Mouse (Mus musculus): ENCODE measurements around the gene Timp4. TPM values are rescaled to one million over a fixed set of nuclear protein-coding genes. Genes with fewer than 3 reads are reported as not detected.

Gene Timp4
- polyA plus RNA-seq (2015; fragmentation: Nextera tagmentation; extraction: Ambion mirVana): 0.33 and 0.55 TPM in 2 replicates

- no peaks in the 10 kb centered on the region for H3K27me3 ChIP-seq (replicated peaks; ENCODE audit: control insufficient read depth, insufficient read depth, low read length)
- no peak within 1 kb of the TSS for H3K27ac ChIP-seq (ENCODE audit: low read length)
- H3K4me2 ChIP-seq (ENCODE audit: low read depth, low read length): peak within 1 kb of the TSS; percentile 55
- H3K36me3 ChIP-seq (ENCODE audit: control insufficient read depth, insufficient read depth, low read length): no peaks in the 10 kb centered on the region
- H3K9ac ChIP-seq (ENCODE audit: low read depth, low read length): peak within 1 kb of the TSS; percentile 53
- no peak for ATAC-seq
- WGBS: 40% methylated on average over 7 of the region's 10 CpGs
- peak within 1 kb of the TSS; percentile 27 for H3K4me3 ChIP-seq (ENCODE audit: low read length)
- H3K9me3 ChIP-seq (ENCODE audit: control insufficient read depth, low read length): no peaks in the 10 kb centered on the region
- H3K4me1 ChIP-seq (ENCODE audit: control insufficient read depth, insufficient read depth, low read length): peaks cover 11% of the 10 kb centered on the region
Observed at GRCm38 (mm10) chr6:115252099-115252873, at the start of gene Timp4. TSS of gene Timp4 (minus strand) at chr6:115252205.

GRCm38 (mm10) chr6:115293877-115294276 lies 41.9 kb upstream of the Timp4 start:
- Histone ChIP-seq H3K27me3 (replicated peaks; ENCODE audit: control insufficient read depth, insufficient read depth, low read length) (no peaks in the 10 kb centered on the region), H3K9ac (ENCODE audit: low read depth, low read length) (no peak overlapping the region), H3K4me2 (ENCODE audit: low read depth, low read length) (no peak overlapping the region), H3K9me3 (ENCODE audit: control insufficient read depth, low read length) (no peaks in the 10 kb centered on the region), H3K4me1 (ENCODE audit: control insufficient read depth, insufficient read depth, low read length) (no peaks in the 10 kb centered on the region), H3K36me3 (ENCODE audit: control insufficient read depth, insufficient read depth, low read length) (no peaks in the 10 kb centered on the region), H3K4me3 (ENCODE audit: low read length) (no peak overlapping the region), H3K27ac (ENCODE audit: low read length) (no peak overlapping the region)
- 83% methylated on average over 2 of the region's 2 CpGs for WGBS
- no peak for ATAC-seq

GRCm38 (mm10) chr6:115292621-115293020 lies 40.6 kb upstream of the Timp4 start:
- H3K27ac ChIP-seq (ENCODE audit: low read length): no peak overlapping the region
- H3K36me3 ChIP-seq (ENCODE audit: control insufficient read depth, insufficient read depth, low read length): no peaks in the 10 kb centered on the region
- no peak overlapping the region for H3K4me2 ChIP-seq (ENCODE audit: low read depth, low read length)
- H3K9ac ChIP-seq (ENCODE audit: low read depth, low read length): no peak overlapping the region
- no peaks in the 10 kb centered on the region for H3K27me3 ChIP-seq (replicated peaks; ENCODE audit: control insufficient read depth, insufficient read depth, low read length)
- ATAC-seq: no peak
- H3K9me3 ChIP-seq (ENCODE audit: control insufficient read depth, low read length): no peaks in the 10 kb centered on the region
- no peak overlapping the region for H3K4me3 ChIP-seq (ENCODE audit: low read length)
- 57% methylated on average over 6 of the region's 6 CpGs for WGBS
- no peaks in the 10 kb centered on the region for H3K4me1 ChIP-seq (ENCODE audit: control insufficient read depth, insufficient read depth, low read length)

- WGBS: 88% methylated on average over 6 of the region's 6 CpGs
Observed at GRCm38 (mm10) chr6:115291823-115292222, 39.8 kb upstream of the Timp4 start.

GRCm38 (mm10) chr6:115291068-115291467 lies 39.1 kb upstream of the Timp4 start:
- no peak overlapping the region for H3K27ac ChIP-seq (ENCODE audit: low read length)
- ATAC-seq: no peak
- H3K4me3 ChIP-seq (ENCODE audit: low read length): no peak overlapping the region
- H3K4me1 ChIP-seq (ENCODE audit: control insufficient read depth, insufficient read depth, low read length): no peaks in the 10 kb centered on the region
- no peaks in the 10 kb centered on the region for H3K9me3 ChIP-seq (ENCODE audit: control insufficient read depth, low read length)
- H3K36me3 ChIP-seq (ENCODE audit: control insufficient read depth, insufficient read depth, low read length): no peaks in the 10 kb centered on the region
- no peaks in the 10 kb centered on the region for H3K27me3 ChIP-seq (replicated peaks; ENCODE audit: control insufficient read depth, insufficient read depth, low read length)
- no peak overlapping the region for H3K9ac ChIP-seq (ENCODE audit: low read depth, low read length)
- 76% methylated on average over 2 of the region's 2 CpGs for WGBS
- no peak overlapping the region for H3K4me2 ChIP-seq (ENCODE audit: low read depth, low read length)

More at GRCm38 (mm10) chr6:115291823-115292222, 39.8 kb upstream of the Timp4 start:
- ATAC-seq: no peak
- Histone ChIP-seq H3K4me2 (ENCODE audit: low read depth, low read length) (no peak overlapping the region), H3K27me3 (replicated peaks; ENCODE audit: control insufficient read depth, insufficient read depth, low read length) (no peaks in the 10 kb centered on the region), H3K27ac (ENCODE audit: low read length) (no peak overlapping the region), H3K4me1 (ENCODE audit: control insufficient read depth, insufficient read depth, low read length) (no peaks in the 10 kb centered on the region), H3K9me3 (ENCODE audit: control insufficient read depth, low read length) (no peaks in the 10 kb centered on the region), H3K4me3 (ENCODE audit: low read length) (no peak overlapping the region), H3K36me3 (ENCODE audit: control insufficient read depth, insufficient read depth, low read length) (no peaks in the 10 kb centered on the region), H3K9ac (ENCODE audit: low read depth, low read length) (no peak overlapping the region)

- no peak for ATAC-seq
Observed at GRCm38 (mm10) chr6:115290561-115290960, 38.6 kb upstream of the Timp4 start.

GRCm38 (mm10) chr6:115288223-115288622 lies 36.2 kb upstream of the Timp4 start:
- Histone ChIP-seq H3K4me2 (ENCODE audit: low read depth, low read length) (no peak overlapping the region), H3K9ac (ENCODE audit: low read depth, low read length) (no peak overlapping the region), H3K36me3 (ENCODE audit: control insufficient read depth, insufficient read depth, low read length) (no peaks in the 10 kb centered on the region)

More at GRCm38 (mm10) chr6:115290561-115290960, 38.6 kb upstream of the Timp4 start:
- H3K4me1 ChIP-seq (ENCODE audit: control insufficient read depth, insufficient read depth, low read length): no peaks in the 10 kb centered on the region
- H3K36me3 ChIP-seq (ENCODE audit: control insufficient read depth, insufficient read depth, low read length): no peaks in the 10 kb centered on the region
- WGBS: 63% methylated on average over 5 of the region's 5 CpGs
- no peak overlapping the region for H3K4me3 ChIP-seq (ENCODE audit: low read length)
- no peaks in the 10 kb centered on the region for H3K9me3 ChIP-seq (ENCODE audit: control insufficient read depth, low read length)
- no peak overlapping the region for H3K9ac ChIP-seq (ENCODE audit: low read depth, low read length)
- H3K27me3 ChIP-seq (replicated peaks; ENCODE audit: control insufficient read depth, insufficient read depth, low read length): no peaks in the 10 kb centered on the region
- no peak overlapping the region for H3K27ac ChIP-seq (ENCODE audit: low read length)
- H3K4me2 ChIP-seq (ENCODE audit: low read depth, low read length): no peak overlapping the region

GRCm38 (mm10) chr6:115286441-115286840 lies 34.4 kb upstream of the Timp4 start:
- Histone ChIP-seq H3K4me2 (ENCODE audit: low read depth, low read length) (no peak overlapping the region), H3K9ac (ENCODE audit: low read depth, low read length) (no peak overlapping the region)
- WGBS: 80% methylated on average over 6 of the region's 6 CpGs

More at GRCm38 (mm10) chr6:115288223-115288622, 36.2 kb upstream of the Timp4 start:
- WGBS: 86% methylated on average over 3 of the region's 3 CpGs
- Histone ChIP-seq H3K4me3 (ENCODE audit: low read length) (no peak overlapping the region), H3K4me1 (ENCODE audit: control insufficient read depth, insufficient read depth, low read length) (no peaks in the 10 kb centered on the region), H3K27me3 (replicated peaks; ENCODE audit: control insufficient read depth, insufficient read depth, low read length) (no peaks in the 10 kb centered on the region), H3K9me3 (ENCODE audit: control insufficient read depth, low read length) (no peaks in the 10 kb centered on the region), H3K27ac (ENCODE audit: low read length) (no peak overlapping the region)
- ATAC-seq: no peak

GRCm38 (mm10) chr6:115284153-115284552 lies 32.1 kb upstream of the Timp4 start:
- no peak overlapping the region for H3K4me3 ChIP-seq (ENCODE audit: low read length)
- no peak overlapping the region for H3K4me2 ChIP-seq (ENCODE audit: low read depth, low read length)
- no peaks in the 10 kb centered on the region for H3K4me1 ChIP-seq (ENCODE audit: control insufficient read depth, insufficient read depth, low read length)
- no peaks in the 10 kb centered on the region for H3K27me3 ChIP-seq (replicated peaks; ENCODE audit: control insufficient read depth, insufficient read depth, low read length)
- no peak for ATAC-seq
- no peak overlapping the region for H3K27ac ChIP-seq (ENCODE audit: low read length)
- no peaks in the 10 kb centered on the region for H3K36me3 ChIP-seq (ENCODE audit: control insufficient read depth, insufficient read depth, low read length)
- WGBS: 90% methylated on average over 2 of the region's 2 CpGs
- H3K9ac ChIP-seq (ENCODE audit: low read depth, low read length): no peak overlapping the region
- no peaks in the 10 kb centered on the region for H3K9me3 ChIP-seq (ENCODE audit: control insufficient read depth, low read length)

More at GRCm38 (mm10) chr6:115286441-115286840, 34.4 kb upstream of the Timp4 start:
- no peak overlapping the region for H3K4me3 ChIP-seq (ENCODE audit: low read length)
- H3K4me1 ChIP-seq (ENCODE audit: control insufficient read depth, insufficient read depth, low read length): no peaks in the 10 kb centered on the region
- H3K9me3 ChIP-seq (ENCODE audit: control insufficient read depth, low read length): no peaks in the 10 kb centered on the region
- no peaks in the 10 kb centered on the region for H3K27me3 ChIP-seq (replicated peaks; ENCODE audit: control insufficient read depth, insufficient read depth, low read length)
- no peak overlapping the region for H3K27ac ChIP-seq (ENCODE audit: low read length)
- H3K36me3 ChIP-seq (ENCODE audit: control insufficient read depth, insufficient read depth, low read length): no peaks in the 10 kb centered on the region
- no peak for ATAC-seq

Data from intestine, embryonic 16.5 days (tissue).